In genomic region chr5:115156401-115156800, GRCm38 (mm10) we compare ENCODE assay signal across 8 mouse cellular contexts. TPM values are rescaled to one million over a fixed set of nuclear protein-coding genes. Genes with fewer than 3 reads are reported as not detected.
DNase-seq lines count a peak whose midpoint lies in the region; ATAC-seq lines count a peak whose summit lies in the region.

No protein-coding gene starts in this region.

- peak overlapping the region; percentile 96 for H3K9ac ChIP-seq in kidney, embryonic 16.5 days (replicated peaks; ENCODE audit: low read length)
- peak overlapping the region; percentile 99 for H3K9ac ChIP-seq in intestine, embryonic 15.5 days
- peak overlapping the region; percentile 97 for H3K9ac ChIP-seq in neural tube, embryonic 13.5 days

- no peaks in the 10 kb centered on the region for H3K27me3 ChIP-seq in kidney, embryonic 16.5 days (ENCODE audit: insufficient read depth, low read length)
- H3K27me3 ChIP-seq in embryonic facial prominence, embryonic 10.5 days (replicated peaks; ENCODE audit: low read depth, poor library complexity, severe bottlenecking) = no peaks in the 10 kb centered on the region
- no peaks in the 10 kb centered on the region for H3K27me3 ChIP-seq in intestine, embryonic 15.5 days (replicated peaks)
- H3K27me3 ChIP-seq in neural tube, embryonic 13.5 days = no peaks in the 10 kb centered on the region

- WGBS in kidney, embryonic 16.5 days = 50% methylated on average over 7 of the region's 7 CpGs
- WGBS in embryonic facial prominence, embryonic 10.5 days = 72% methylated on average over 7 of the region's 7 CpGs
- 37% methylated on average over 7 of the region's 7 CpGs for whole genome bisulfite sequencing in intestine, embryonic 15.5 days
- WGBS in neural tube, embryonic 13.5 days = 63% methylated on average over 7 of the region's 7 CpGs

- peak overlapping the region; percentile 83 for H3K4me3 ChIP-seq in kidney, embryonic 16.5 days (ENCODE audit: low read length)
- H3K4me3 ChIP-seq in embryonic facial prominence, embryonic 10.5 days = peak overlapping the region; percentile 78
- H3K4me3 ChIP-seq in intestine, embryonic 15.5 days (replicated peaks) = peak overlapping the region; percentile 94
- peak overlapping the region; percentile 96 for H3K4me3 ChIP-seq in neural tube, embryonic 13.5 days

- peaks cover 74% of the 10 kb centered on the region for H3K4me1 ChIP-seq in kidney, embryonic 16.5 days (ENCODE audit: insufficient read depth, low read length)
- peaks cover 87% of the 10 kb centered on the region for H3K4me1 ChIP-seq in embryonic facial prominence, embryonic 10.5 days
- peaks cover 51% of the 10 kb centered on the region for H3K4me1 ChIP-seq in intestine, embryonic 15.5 days (replicated peaks)
- H3K4me1 ChIP-seq in neural tube, embryonic 13.5 days (replicated peaks) = peaks cover 73% of the 10 kb centered on the region

- H3K27ac ChIP-seq in kidney, embryonic 16.5 days (ENCODE audit: low read length) = peak overlapping the region; percentile 51; the same call in 1 of the 2 replicates
- H3K27ac ChIP-seq in embryonic facial prominence, embryonic 10.5 days (replicated peaks) = peak overlapping the region; percentile 35; the same call in 1 of the 2 replicates
- H3K27ac ChIP-seq in intestine, embryonic 15.5 days = peak overlapping the region; percentile 98
- H3K27ac ChIP-seq in neural tube, embryonic 13.5 days (replicated peaks) = no peak overlapping the region

- H3K4me2 ChIP-seq in kidney, embryonic 16.5 days (replicated peaks; ENCODE audit: low read depth, low read length) = peak overlapping the region; percentile 91
- H3K4me2 ChIP-seq in intestine, embryonic 15.5 days (replicated peaks) = peak overlapping the region; percentile 71
- peak overlapping the region; percentile 96 for H3K4me2 ChIP-seq in neural tube, embryonic 13.5 days

- intact Hi-C loops in left cerebral cortex, postnatal 10 days (cut with DNase I) = no loop called here

- no peak for DNase-seq in kidney, postnatal 4 days
- DNase-seq in embryonic facial prominence, embryonic 10.5 days (ENCODE audit: low spot score) = no peak
- DNase-seq in left cerebral cortex, postnatal 10 days (ENCODE audit: extremely low spot score in 1 of 2, low spot score in 2 of 2) = no peak
- DNase-seq in gastrocnemius, postnatal 25 days = no peak
- no peak for DNase-seq in retina, postnatal 1 day

- no peaks in the 10 kb centered on the region for H3K9me3 ChIP-seq in kidney, embryonic 16.5 days (ENCODE audit: low read length)
- no peaks in the 10 kb centered on the region for H3K9me3 ChIP-seq in embryonic facial prominence, embryonic 10.5 days
- no peaks in the 10 kb centered on the region for H3K9me3 ChIP-seq in intestine, embryonic 15.5 days
- H3K9me3 ChIP-seq in neural tube, embryonic 13.5 days = no peaks in the 10 kb centered on the region

- no peaks in the 10 kb centered on the region for H3K36me3 ChIP-seq in kidney, embryonic 16.5 days (ENCODE audit: insufficient read depth, low read length)
- H3K36me3 ChIP-seq in embryonic facial prominence, embryonic 10.5 days (replicated peaks) = peaks cover 34% of the 10 kb centered on the region
- H3K36me3 ChIP-seq in intestine, embryonic 15.5 days = no peaks in the 10 kb centered on the region
- no peaks in the 10 kb centered on the region for H3K36me3 ChIP-seq in neural tube, embryonic 13.5 days

- ATAC-seq in kidney, embryonic 16.5 days (ENCODE audit: low FRiP score, low TSS enrichment) = no peak
- ATAC-seq in intestine, embryonic 15.5 days = no peak
- ATAC-seq in neural tube, embryonic 13.5 days (ENCODE audit: low read depth) = no peak

RNA-seq across cellular contexts. Expression of gene Mlec, which starts 1.6 kb away (rescaled TPM):
- polyA plus RNA-seq in kidney, embryonic 16.5 days (2015; fragmentation: Nextera tagmentation; extraction: Ambion mirVana) = 85.0 and 86.2 TPM in 2 replicates
- 73.6 and 80.6 TPM in 2 replicates for polyA plus RNA-seq in embryonic facial prominence, embryonic 10.5 days (2016; fragmentation: Nextera tagmentation; extraction: Ambion mirVana)
- 89.9 and 113 TPM in 2 replicates for polyA plus RNA-seq in intestine, embryonic 15.5 days (2015; fragmentation: Nextera tagmentation; extraction: Ambion mirVana)
- 32.1 and 33.5 TPM in 2 replicates for polyA plus RNA-seq in neural tube, embryonic 13.5 days (2015; fragmentation: Nextera tagmentation; extraction: Ambion mirVana)
- 10 to 100 TPM; 68.0 to 72.3 TPM for total RNA-seq in left cerebral cortex, postnatal 10 days (2021)
- 100 to 1,000 TPM; 156 to 196 TPM for total RNA-seq in gastrocnemius, postnatal 25 days (2021)

RNA-seq across cellular contexts. Expression of gene Unc119b, which starts 21.6 kb away (rescaled TPM):
- polyA plus RNA-seq in kidney, embryonic 16.5 days (2015; fragmentation: Nextera tagmentation; extraction: Ambion mirVana) = 53.5 and 54.8 TPM in 2 replicates
- 63.5 and 68.7 TPM in 2 replicates for polyA plus RNA-seq in embryonic facial prominence, embryonic 10.5 days (2016; fragmentation: Nextera tagmentation; extraction: Ambion mirVana)
- 25.7 and 26.6 TPM in 2 replicates for polyA plus RNA-seq in intestine, embryonic 15.5 days (2015; fragmentation: Nextera tagmentation; extraction: Ambion mirVana)
- polyA plus RNA-seq in neural tube, embryonic 13.5 days (2015; fragmentation: Nextera tagmentation; extraction: Ambion mirVana) = 37.2 and 39.3 TPM in 2 replicates
- total RNA-seq in left cerebral cortex, postnatal 10 days (2021) = 10 to 100 TPM; 22.5 to 27.2 TPM
- total RNA-seq in gastrocnemius, postnatal 25 days (2021) = 10 to 100 TPM; 10.2 to 12.9 TPM

RNA-seq across cellular contexts. Expression of gene Acads, which starts 37.3 kb away (rescaled TPM):
- polyA plus RNA-seq in kidney, embryonic 16.5 days (2015; fragmentation: Nextera tagmentation; extraction: Ambion mirVana) = 98.1 and 106 TPM in 2 replicates
- 72.6 and 78.7 TPM in 2 replicates for polyA plus RNA-seq in embryonic facial prominence, embryonic 10.5 days (2016; fragmentation: Nextera tagmentation; extraction: Ambion mirVana)
- polyA plus RNA-seq in intestine, embryonic 15.5 days (2015; fragmentation: Nextera tagmentation; extraction: Ambion mirVana) = 119 and 122 TPM in 2 replicates
- polyA plus RNA-seq in neural tube, embryonic 13.5 days (2015; fragmentation: Nextera tagmentation; extraction: Ambion mirVana) = 29.1 and 30.6 TPM in 2 replicates
- 1 to 10 TPM; 4.9 to 5.8 TPM for total RNA-seq in left cerebral cortex, postnatal 10 days (2021)
- 10 to 100 TPM; 65.8 TPM for total RNA-seq in gastrocnemius, postnatal 25 days (2021)

RNA-seq across cellular contexts. Expression of gene Cabp1, which starts 37.8 kb away (rescaled TPM):
- polyA plus RNA-seq in kidney, embryonic 16.5 days (2015; fragmentation: Nextera tagmentation; extraction: Ambion mirVana) = 1.3 TPM in 2 replicates
- polyA plus RNA-seq in embryonic facial prominence, embryonic 10.5 days (2016; fragmentation: Nextera tagmentation; extraction: Ambion mirVana) = 1.3 and 1.4 TPM in 2 replicates
- 1.5 and 2.3 TPM in 2 replicates for polyA plus RNA-seq in intestine, embryonic 15.5 days (2015; fragmentation: Nextera tagmentation; extraction: Ambion mirVana)
- polyA plus RNA-seq in neural tube, embryonic 13.5 days (2015; fragmentation: Nextera tagmentation; extraction: Ambion mirVana) = 24.3 and 27.7 TPM in 2 replicates
- total RNA-seq in left cerebral cortex, postnatal 10 days (2021) = 100 to 1,000 TPM; 109 to 111 TPM
- 1 to 10 TPM; 1.6 TPM for total RNA-seq in gastrocnemius, postnatal 25 days (2021)

RNA-seq across cellular contexts. Expression of gene Gm10401, which starts 58.3 kb away (rescaled TPM):
- 28.2 and 34.7 TPM in 2 replicates for polyA plus RNA-seq in kidney, embryonic 16.5 days (2015; fragmentation: Nextera tagmentation; extraction: Ambion mirVana)
- polyA plus RNA-seq in embryonic facial prominence, embryonic 10.5 days (2016; fragmentation: Nextera tagmentation; extraction: Ambion mirVana) = 20.8 and 25.5 TPM in 2 replicates
- 24.9 and 30.2 TPM in 2 replicates for polyA plus RNA-seq in intestine, embryonic 15.5 days (2015; fragmentation: Nextera tagmentation; extraction: Ambion mirVana)
- 32.8 and 33.7 TPM in 2 replicates for polyA plus RNA-seq in neural tube, embryonic 13.5 days (2015; fragmentation: Nextera tagmentation; extraction: Ambion mirVana)
- not detected for total RNA-seq in left cerebral cortex, postnatal 10 days (2021)
- total RNA-seq in gastrocnemius, postnatal 25 days (2021) = not detected
